Mouse (Mus musculus) small intestine, adult 10 weeks (tissue): ENCODE results near the gene Tff2. TPM values are rescaled to one million over a fixed set of nuclear protein-coding genes. Genes with fewer than 3 reads are reported as not detected.

Experiments used
- polyA plus RNA-seq: library from polyadenylated mRNA; stranded (reverse); fragments of 350-450 nt; fragmentation: Illumina TruSeq; extraction: RNeasy Lipid Tissue Mini Kit (QIAGEN cat#74804); gene quantifications from one replicate; pipeline ENCODE4 v1.2.3, GENCODE M21; 2014; ENCODE audit warnings: low replicate concordance

Gene Tff2
- 11.3 TPM for polyA plus RNA-seq

DNA sequence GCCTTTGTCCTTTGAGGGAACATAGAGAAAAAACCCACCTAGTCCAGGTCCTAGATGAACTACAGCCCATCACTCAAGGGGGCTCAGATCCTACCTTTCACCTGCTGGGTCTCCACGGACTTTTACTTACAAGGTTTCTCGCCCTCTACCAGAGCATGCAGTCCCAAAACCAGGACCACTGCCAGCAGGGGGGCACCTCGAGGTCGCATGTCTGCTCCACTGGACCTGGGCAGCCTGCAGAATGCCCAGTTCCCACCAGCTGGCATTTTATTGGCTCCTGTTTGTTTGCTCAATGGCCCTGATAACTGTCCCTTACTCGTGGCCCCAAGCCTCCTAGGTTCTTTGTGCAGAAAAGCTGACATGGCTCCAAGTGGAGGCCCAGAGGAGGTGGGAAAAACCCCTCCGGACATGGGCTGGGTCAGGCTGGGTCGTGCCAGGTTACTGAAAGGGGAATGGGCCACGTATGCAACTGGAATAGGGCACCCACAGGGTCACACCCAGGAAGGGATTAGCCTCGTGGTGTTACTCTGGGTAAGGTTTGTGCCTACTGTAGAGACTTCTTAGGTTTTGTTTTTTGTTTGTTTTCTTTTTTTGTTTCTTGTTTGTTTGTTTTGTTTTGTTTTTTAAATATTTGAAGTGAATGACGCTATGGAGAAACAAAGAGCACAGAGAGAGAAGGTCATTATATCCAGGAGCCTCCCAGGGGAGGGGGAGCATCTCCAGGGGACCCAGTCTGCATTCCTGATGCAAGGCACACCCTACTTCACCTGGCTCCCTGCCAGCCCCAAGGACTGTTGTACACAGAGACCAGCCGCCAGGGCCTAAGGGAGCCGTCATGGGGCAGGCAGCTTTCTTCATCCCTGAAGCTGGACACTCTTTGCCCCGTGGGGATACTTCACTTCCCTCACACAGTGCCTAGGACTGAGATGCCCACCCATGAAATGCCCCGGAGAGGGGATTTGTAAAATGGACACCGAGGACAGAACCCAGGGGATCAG, at the start of gene Tff2:
Tff2 (minus strand) TSS at position 243 of the 998 bp plus-strand sequence.

DNA sequence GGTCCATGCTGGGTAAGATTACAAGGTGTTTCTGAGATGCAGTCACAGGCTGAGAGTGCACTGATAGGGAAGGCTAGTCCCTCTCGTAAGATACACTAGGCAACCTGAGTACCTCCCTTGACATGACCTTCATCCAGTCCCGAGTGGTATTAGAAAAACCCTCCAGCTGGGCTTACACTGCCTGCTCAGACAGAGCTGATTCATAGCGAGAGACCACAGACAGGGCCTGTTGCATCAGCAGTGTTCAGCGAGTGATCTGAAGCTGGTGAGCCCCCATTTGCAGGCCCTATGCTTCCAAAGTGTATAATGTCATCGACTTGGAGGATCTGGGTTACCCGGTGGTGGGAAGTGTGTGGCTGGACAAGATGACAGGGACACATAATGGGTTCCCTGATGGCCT, 21.0 kb upstream of the Tff2 start, which contains the start of gene Tff1:
Tff1 (minus strand) TSS at position 151 of the 400 bp plus-strand sequence.

DNA sequence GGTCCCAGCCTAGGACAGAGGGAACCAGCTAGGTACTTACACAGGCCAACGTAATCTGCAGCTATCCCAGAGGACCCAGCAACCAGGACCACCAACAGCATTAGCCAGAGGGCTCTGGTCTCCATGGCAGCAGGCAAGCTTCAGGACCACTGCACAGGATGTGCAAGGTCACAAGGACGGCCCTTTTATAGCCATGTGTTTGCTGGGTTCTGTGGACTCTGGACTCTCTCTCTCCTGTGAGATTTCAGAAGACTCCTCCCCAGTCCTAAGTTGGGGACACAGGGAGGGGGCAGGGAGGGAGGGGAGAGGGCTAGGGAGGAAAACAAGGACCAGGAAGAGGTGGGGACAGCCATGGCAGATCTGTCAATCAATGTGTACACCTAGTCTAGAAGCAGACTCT, 14.6 kb downstream of the Tff2 start, which contains the start of gene Tff3:
Tff3 (minus strand) TSS at position 195 of the 400 bp plus-strand sequence.

Other genes starting within 250 kb of the Tff2 start
- 1.2 TPM for gene Glp1r, start 242.5 kb downstream of the Tff2 start, polyA plus RNA-seq
- gene Umodl1, start 189.6 kb downstream of the Tff2 start, polyA plus RNA-seq = not detected
- gene Abcg1, start 86.6 kb downstream of the Tff2 start, polyA plus RNA-seq = 1.0 TPM
- 10.6 TPM for gene Tff3, start 14.6 kb downstream of the Tff2 start, polyA plus RNA-seq
- gene Tff1, start 21.0 kb upstream of the Tff2 start, polyA plus RNA-seq = not detected
- not detected for gene Tmprss3, start 54.7 kb upstream of the Tff2 start, polyA plus RNA-seq
- gene Ubash3a, start 63.6 kb upstream of the Tff2 start, polyA plus RNA-seq = not detected
- gene Rsph1, start 133.1 kb upstream of the Tff2 start, polyA plus RNA-seq = not detected
- gene Slc37a1, start 142.5 kb upstream of the Tff2 start, polyA plus RNA-seq = 3.2 TPM
- gene Pde9a, start 241.9 kb upstream of the Tff2 start, polyA plus RNA-seq = 23.2 TPM